Mouse (Mus musculus): ENCODE measurements around the gene Morc2a. TPM values are rescaled to one million over a fixed set of nuclear protein-coding genes. Genes with fewer than 3 reads are reported as not detected.
"Not testable (repeated sequence)": the region's sequence is repeated elsewhere in the genome, so short reads cannot be mapped to it uniquely, and the experiment has no call there.

Morc2a gene
- 33.3 TPM in 2 replicates for polyA plus RNA-seq (2016; fragmentation: Nextera tagmentation; extraction: Ambion mirVana)

DNA sequence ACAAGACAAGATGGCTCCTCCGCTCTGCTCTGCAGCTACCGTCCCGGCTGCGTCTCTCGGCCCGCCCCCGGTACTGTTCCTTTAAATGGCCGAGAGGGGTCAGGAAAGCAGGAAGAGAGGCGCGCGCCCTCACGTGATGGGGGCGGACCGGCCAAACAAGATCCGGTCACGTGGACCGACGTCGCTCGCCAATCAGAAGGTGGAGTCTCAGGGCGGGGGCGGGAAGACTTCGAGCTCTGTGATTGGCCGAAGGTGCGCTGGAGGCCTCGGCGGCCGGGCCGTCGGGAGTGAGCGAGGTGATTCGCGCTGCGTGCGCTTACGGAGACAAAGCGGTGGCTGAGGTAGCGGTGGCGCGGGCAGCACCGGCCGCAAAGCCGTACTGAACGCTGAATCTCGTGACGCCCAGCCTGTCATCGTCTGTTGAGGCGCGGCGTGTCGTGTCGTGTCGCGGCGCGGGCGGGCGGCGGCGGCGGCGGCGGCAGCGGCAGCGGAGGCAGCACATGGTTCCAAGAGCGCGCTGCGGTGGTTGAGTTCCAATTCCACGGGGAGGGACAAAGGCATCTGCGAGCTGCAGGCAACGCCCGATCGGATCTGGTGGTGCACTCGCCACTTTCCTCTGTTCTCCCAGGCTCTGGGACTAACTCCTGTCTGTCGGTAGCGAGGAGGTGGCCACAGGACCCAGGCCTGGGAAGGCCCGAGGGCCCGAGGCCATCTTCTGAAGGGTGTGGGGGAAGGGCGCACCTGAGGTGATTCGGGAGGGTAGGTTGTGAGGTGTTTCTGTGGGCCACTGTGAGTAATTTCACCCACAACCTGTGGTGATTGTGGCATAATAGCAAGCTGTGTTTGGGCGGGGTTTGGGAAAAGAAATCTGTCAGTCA, at the start of gene Morc2a:
TSS of gene Morc2a (plus strand) at position 228 of the 878 bp plus-strand sequence.
- Histone ChIP-seq H3K4me1 (replicated peaks) (peaks cover 10% of the 10 kb centered on the region), H3K27me3 (replicated peaks) (no peaks in the 10 kb centered on the region), H3K4me2 (peak within 1 kb of the TSS; percentile 97), H3K9me3 (replicated peaks) (no peaks in the 10 kb centered on the region), H3K36me3 (peaks cover 32% of the 10 kb centered on the region), H3K4me3 (peak within 1 kb of the TSS; percentile 99), H3K9ac (peak within 1 kb of the TSS; percentile 99), H3K27ac (ENCODE audit: poor library complexity, severe bottlenecking) (peak within 1 kb of the TSS; percentile 94)
- ATAC-seq (ENCODE audit: insufficient number of reproducible peaks, low FRiP score) = peak; percentile 98
- WGBS = 1% methylated on average over 81 of the region's 81 CpGs

GRCm38 (mm10) chr11:3601966-3602365, 47.0 kb upstream of the Morc2a start:
- H3K9ac ChIP-seq; H3K9me3 ChIP-seq (replicated peaks); H3K27me3 ChIP-seq (replicated peaks); H3K4me1 ChIP-seq (replicated peaks); H3K4me2 ChIP-seq; H3K27ac ChIP-seq (ENCODE audit: poor library complexity, severe bottlenecking); H3K4me3 ChIP-seq; H3K36me3 ChIP-seq; ATAC-seq (ENCODE audit: insufficient number of reproducible peaks, low FRiP score): not testable (repeated sequence)
- WGBS = 41% methylated on average over 1 of the region's 1 CpGs

DNA sequence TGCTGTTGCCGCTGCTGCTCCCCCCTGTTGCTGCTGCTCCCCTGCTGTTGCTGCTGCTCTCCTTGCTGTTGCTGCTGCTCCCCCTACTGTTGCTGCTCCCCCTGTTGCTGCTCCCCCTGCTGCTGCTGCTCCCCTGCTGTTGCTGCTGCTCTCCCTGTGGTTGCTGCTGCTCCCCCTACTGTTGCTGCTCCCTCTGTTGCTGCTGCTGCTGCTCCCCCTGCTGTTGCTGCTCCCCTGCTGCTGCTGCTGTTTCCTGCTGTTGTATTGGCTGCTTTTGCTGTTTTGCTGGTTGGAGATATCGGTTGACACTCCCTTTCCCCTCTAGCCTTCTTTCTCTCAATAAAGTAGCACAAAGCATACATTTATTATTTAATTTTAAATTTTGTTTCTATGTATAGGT, 46.3 kb upstream of the Morc2a start:
- not testable (repeated sequence) for H3K27me3 ChIP-seq (replicated peaks); H3K9me3 ChIP-seq (replicated peaks); ATAC-seq (ENCODE audit: insufficient number of reproducible peaks, low FRiP score); H3K9ac ChIP-seq; H3K27ac ChIP-seq (ENCODE audit: poor library complexity, severe bottlenecking); H3K4me2 ChIP-seq; H3K4me3 ChIP-seq; H3K36me3 ChIP-seq; H3K4me1 ChIP-seq (replicated peaks)
- WGBS = 56% methylated on average over 2 of the region's 2 CpGs

- Histone ChIP-seq H3K36me3 (no peaks in the 10 kb centered on the region), H3K27ac (ENCODE audit: poor library complexity, severe bottlenecking) (no peak overlapping the region), H3K27me3 (replicated peaks) (no peaks in the 10 kb centered on the region), H3K9me3 (replicated peaks) (0 out of 2 replicates have a peak, but pooled peaks cover 3% of the 10 kb centered on the region), H3K4me1 (replicated peaks) (no peaks in the 10 kb centered on the region), H3K4me3 (no peak overlapping the region), H3K9ac (no peak overlapping the region), H3K4me2 (no peak overlapping the region)
- no peak for ATAC-seq (ENCODE audit: insufficient number of reproducible peaks, low FRiP score)
- 86% methylated on average over 5 of the region's 5 CpGs for WGBS
Measured at GRCm38 (mm10) chr11:3606456-3606855, 42.5 kb upstream of the Morc2a start.

GRCm38 (mm10) chr11:3615576-3615975, 33.4 kb upstream of the Morc2a start:
- no peak overlapping the region for H3K4me2 ChIP-seq
- no peaks in the 10 kb centered on the region; the same call in 1 of the 2 replicates for H3K9me3 ChIP-seq (replicated peaks)
- no peak overlapping the region for H3K4me3 ChIP-seq
- no peaks in the 10 kb centered on the region for H3K27me3 ChIP-seq (replicated peaks)
- H3K4me1 ChIP-seq (replicated peaks) = no peaks in the 10 kb centered on the region
- ATAC-seq (ENCODE audit: insufficient number of reproducible peaks, low FRiP score) = no peak
- no peak overlapping the region for H3K27ac ChIP-seq (ENCODE audit: poor library complexity, severe bottlenecking)
- no peaks in the 10 kb centered on the region for H3K36me3 ChIP-seq
- no peak overlapping the region for H3K9ac ChIP-seq
- WGBS = 88% methylated on average over 4 of the region's 4 CpGs

GRCm38 (mm10) chr11:3622826-3623225, 26.2 kb upstream of the Morc2a start:
- H3K4me2 ChIP-seq = no peak overlapping the region
- H3K27ac ChIP-seq (ENCODE audit: poor library complexity, severe bottlenecking) = no peak overlapping the region
- H3K36me3 ChIP-seq = no peaks in the 10 kb centered on the region
- no peaks in the 10 kb centered on the region for H3K27me3 ChIP-seq (replicated peaks)
- no peak overlapping the region for H3K9ac ChIP-seq
- 67% methylated on average over 5 of the region's 5 CpGs for WGBS
- H3K4me3 ChIP-seq = no peak overlapping the region
- no peak for ATAC-seq (ENCODE audit: insufficient number of reproducible peaks, low FRiP score)
- no peaks in the 10 kb centered on the region for H3K4me1 ChIP-seq (replicated peaks)
- 0 out of 2 replicates have a peak, but pooled peaks cover 5% of the 10 kb centered on the region for H3K9me3 ChIP-seq (replicated peaks)

DNA sequence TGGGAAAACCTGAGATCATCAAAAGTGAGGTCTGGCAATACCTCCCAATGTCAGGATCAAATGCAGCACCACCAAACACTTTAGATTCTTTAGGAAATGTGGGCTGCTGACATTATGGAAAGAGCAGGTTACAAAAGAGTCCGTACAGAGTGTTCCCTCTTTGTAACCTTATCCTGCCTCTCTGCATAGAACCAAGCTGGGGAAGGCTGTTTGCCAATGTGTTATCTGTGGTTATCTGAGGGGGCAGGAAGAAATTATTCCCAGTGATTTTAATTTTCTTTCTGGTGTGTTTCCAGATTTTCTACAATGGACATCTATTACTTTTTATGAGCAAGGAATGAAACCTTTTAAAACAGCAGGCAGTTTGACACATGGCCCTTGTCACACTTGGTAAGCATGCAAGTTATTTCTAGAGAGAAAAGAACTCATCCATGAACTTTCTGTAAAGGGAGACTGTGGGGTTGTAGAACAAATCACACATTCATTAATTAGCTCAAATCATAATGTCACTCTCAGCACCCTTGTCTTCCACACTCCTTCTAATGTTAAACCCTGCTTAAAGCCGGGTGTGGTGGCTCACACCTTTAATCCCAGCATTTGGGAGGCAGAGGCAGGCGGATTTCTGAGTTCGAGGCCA, 24.5 kb upstream of the Morc2a start:
- no peak for ATAC-seq (ENCODE audit: insufficient number of reproducible peaks, low FRiP score)
- Histone ChIP-seq H3K27me3 (replicated peaks) (peaks cover 3% of the 10 kb centered on the region; the same call in 1 of the 2 replicates), H3K9me3 (replicated peaks) (peaks cover 7% of the 10 kb centered on the region; the same call in 1 of the 2 replicates), H3K4me3 (no peak overlapping the region), H3K27ac (ENCODE audit: poor library complexity, severe bottlenecking) (no peak overlapping the region), H3K36me3 (no peaks in the 10 kb centered on the region), H3K9ac (no peak overlapping the region), H3K4me2 (no peak overlapping the region), H3K4me1 (replicated peaks) (peaks cover 8% of the 10 kb centered on the region; the same call in 1 of the 2 replicates)
- 75% methylated on average over 4 of the region's 4 CpGs for WGBS

- peaks cover 3% of the 10 kb centered on the region; the same call in 1 of the 2 replicates for H3K27me3 ChIP-seq (replicated peaks)
- WGBS = 1% methylated on average over 32 of the region's 32 CpGs
- peaks cover 8% of the 10 kb centered on the region; the same call in 1 of the 2 replicates for H3K4me1 ChIP-seq (replicated peaks)
- peak overlapping the region; percentile 65 for H3K9ac ChIP-seq
- peak overlapping the region; percentile 58 for H3K4me3 ChIP-seq
- peaks cover 7% of the 10 kb centered on the region; the same call in 1 of the 2 replicates for H3K9me3 ChIP-seq (replicated peaks)
- H3K27ac ChIP-seq (ENCODE audit: poor library complexity, severe bottlenecking) = no peak overlapping the region
- no peak for ATAC-seq (ENCODE audit: insufficient number of reproducible peaks, low FRiP score)
- H3K36me3 ChIP-seq = no peaks in the 10 kb centered on the region
- H3K4me2 ChIP-seq = peak overlapping the region; percentile 98
Measured at GRCm38 (mm10) chr11:3628999-3629491, 19.9 kb upstream of the Morc2a start.

GRCm38 (mm10) chr11:3633269-3633668, 15.7 kb upstream of the Morc2a start:
- H3K9me3 ChIP-seq (replicated peaks); H3K9ac ChIP-seq; H3K4me2 ChIP-seq; ATAC-seq (ENCODE audit: insufficient number of reproducible peaks, low FRiP score); H3K4me1 ChIP-seq (replicated peaks); H3K4me3 ChIP-seq; H3K27me3 ChIP-seq (replicated peaks); H3K27ac ChIP-seq (ENCODE audit: poor library complexity, severe bottlenecking); H3K36me3 ChIP-seq: not testable (repeated sequence)
- WGBS = 78% methylated on average over 8 of the region's 8 CpGs

DNA sequence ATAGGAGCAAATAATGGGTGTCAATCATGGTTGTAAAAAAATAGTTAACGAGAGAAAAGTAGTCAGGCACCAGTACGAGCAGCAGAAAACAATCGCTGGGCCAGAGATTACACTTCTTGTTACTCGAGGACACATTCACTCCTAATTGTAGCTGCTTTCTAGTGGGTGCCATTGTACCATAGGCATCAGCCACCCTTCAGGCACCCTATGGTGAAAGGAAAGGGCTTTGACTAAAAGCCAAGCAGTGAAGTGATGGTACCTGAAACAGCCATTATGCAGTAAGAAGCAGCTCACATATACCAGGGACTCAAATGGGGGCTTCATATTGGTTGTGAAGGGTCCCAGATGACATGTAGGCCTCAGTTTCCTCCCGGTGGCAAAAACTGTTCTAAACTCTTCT, 1.3 kb upstream of the Morc2a start:
- Histone ChIP-seq H3K27me3 (replicated peaks) (no peaks in the 10 kb centered on the region), H3K9me3 (replicated peaks) (no peaks in the 10 kb centered on the region), H3K4me3 (peak overlapping the region; percentile 99), H3K36me3 (peaks cover 35% of the 10 kb centered on the region), H3K4me2 (peak overlapping the region; percentile 97), H3K9ac (peak overlapping the region; percentile 99), H3K4me1 (replicated peaks) (peaks cover 10% of the 10 kb centered on the region), H3K27ac (ENCODE audit: poor library complexity, severe bottlenecking) (no peak overlapping the region)
- no peak for ATAC-seq (ENCODE audit: insufficient number of reproducible peaks, low FRiP score)
- WGBS = 79% methylated on average over 5 of the region's 5 CpGs

GRCm38 (mm10) chr11:3648305-3648963, 557 bp upstream of the Morc2a start:
- peak overlapping the region; percentile 99 for H3K9ac ChIP-seq
- H3K27me3 ChIP-seq (replicated peaks) = no peaks in the 10 kb centered on the region
- H3K27ac ChIP-seq (ENCODE audit: poor library complexity, severe bottlenecking) = peak overlapping the region; percentile 94
- H3K9me3 ChIP-seq (replicated peaks) = no peaks in the 10 kb centered on the region
- peak overlapping the region; percentile 97 for H3K4me2 ChIP-seq
- ATAC-seq (ENCODE audit: insufficient number of reproducible peaks, low FRiP score) = peak; percentile 52
- H3K36me3 ChIP-seq = peaks cover 32% of the 10 kb centered on the region
- peaks cover 10% of the 10 kb centered on the region for H3K4me1 ChIP-seq (replicated peaks)
- WGBS = 1% methylated on average over 54 of the region's 62 CpGs
- H3K4me3 ChIP-seq = peak overlapping the region; percentile 99

Data from heart, embryonic 12.5 days (tissue).